Mouse (Mus musculus) lung, postnatal 14 days (tissue): ENCODE measurements around the gene Rtl5.
A peak's percentile ranks its signal among the peaks of the same experiment; 100 is the strongest.
"Not testable (repeated sequence)": the region's sequence is repeated elsewhere in the genome, so short reads cannot be mapped to it uniquely, and the experiment has no call there.

Source experiments
- DNase-seq: peaks from one replicate; pipeline ENCODE4 v3.0.0; 2021

Gene Rtl5

DNA sequence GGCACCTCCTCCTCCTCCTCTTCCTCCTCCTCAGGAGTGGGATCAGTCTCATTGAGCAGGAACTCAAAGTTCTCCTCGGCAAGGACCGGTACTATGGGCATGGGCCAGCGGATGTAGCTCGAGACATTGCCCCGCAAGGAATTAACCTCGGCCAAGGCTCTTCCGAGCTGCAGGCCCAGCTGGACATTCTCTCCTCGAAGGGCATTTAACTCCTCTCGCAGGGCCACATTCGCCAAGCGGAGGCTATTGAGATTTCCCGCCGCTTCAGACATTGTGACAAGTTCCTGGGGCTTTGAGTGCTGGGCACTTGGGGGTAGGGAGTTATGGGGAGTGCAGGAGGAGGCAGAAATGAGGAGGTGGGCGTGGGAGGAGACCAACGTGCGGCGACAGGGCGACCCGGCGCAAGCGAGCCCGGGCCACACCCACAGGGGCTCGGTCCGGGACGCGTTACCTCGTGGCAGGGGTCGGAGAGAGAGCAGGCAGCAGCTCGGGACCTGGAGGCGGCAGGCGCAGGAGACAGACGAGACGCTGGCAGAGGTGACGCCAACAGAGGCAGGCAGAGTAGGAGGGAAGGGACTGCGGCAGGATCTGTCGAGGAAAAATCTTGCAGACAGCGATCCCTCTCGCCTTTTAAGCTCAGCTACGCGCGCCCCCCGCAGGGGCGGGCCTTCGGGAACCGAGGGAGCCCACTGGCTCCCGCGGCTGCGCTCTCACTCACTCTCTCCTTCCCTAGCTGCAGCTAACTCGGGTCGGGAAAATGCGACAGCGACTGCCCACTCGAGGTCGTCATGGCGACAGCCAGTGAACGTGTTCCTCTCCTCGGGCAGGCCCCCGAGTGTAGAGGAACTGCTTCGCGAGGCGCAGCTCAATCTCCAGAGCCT is at the start of gene Rtl5:
Gene Rtl5, minus strand, starts transcription at position 714 of the 881 bp plus-strand sequence.
- DNase-seq, result peak; percentile 73

DNA sequence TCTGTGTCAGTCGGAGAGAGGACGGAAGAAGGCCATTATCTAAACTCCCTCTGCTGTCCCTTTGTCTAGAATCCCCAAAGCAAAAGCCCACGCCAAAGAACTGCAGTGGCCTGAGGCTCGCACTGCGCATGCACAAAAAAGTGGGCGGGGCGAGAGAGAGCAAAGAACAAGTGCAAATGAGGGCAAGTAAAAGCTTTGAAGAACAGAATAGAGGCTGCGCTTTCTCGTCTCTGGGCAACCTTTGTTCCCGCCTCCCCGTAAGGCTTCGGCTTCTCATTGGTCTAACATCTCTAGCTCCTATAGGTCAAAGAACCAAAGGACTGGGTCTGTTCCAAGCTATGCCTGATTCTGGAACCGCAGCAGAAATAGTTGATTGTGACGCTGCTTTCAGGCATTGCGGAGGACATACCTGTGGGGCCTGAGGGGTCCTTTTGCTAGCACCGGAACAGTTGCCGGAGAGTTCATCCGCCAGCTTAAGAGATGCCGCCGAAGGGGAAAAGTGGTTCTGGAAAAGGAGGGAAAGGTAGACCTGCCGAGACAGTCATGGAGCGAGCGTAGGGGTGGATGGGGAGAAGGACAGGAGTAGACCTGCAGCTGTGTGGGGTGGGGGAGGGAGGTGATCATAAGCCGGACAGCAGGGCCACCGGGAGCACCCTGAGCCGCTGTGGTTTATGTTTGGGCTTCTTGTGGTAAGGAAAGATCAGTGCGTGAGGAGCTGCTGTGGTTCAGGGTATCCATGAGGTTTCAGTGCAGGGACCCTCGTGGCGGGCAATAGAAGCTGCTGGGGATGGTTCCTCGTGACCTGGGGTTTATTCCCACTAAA is 48.1 kb upstream of the Rtl5 start, which contains the start of gene Pin4:
Gene Pin4, plus strand, starts transcription at position 406 of the 823 bp plus-strand sequence.
- DNase-seq, result peak; percentile 93

DNA sequence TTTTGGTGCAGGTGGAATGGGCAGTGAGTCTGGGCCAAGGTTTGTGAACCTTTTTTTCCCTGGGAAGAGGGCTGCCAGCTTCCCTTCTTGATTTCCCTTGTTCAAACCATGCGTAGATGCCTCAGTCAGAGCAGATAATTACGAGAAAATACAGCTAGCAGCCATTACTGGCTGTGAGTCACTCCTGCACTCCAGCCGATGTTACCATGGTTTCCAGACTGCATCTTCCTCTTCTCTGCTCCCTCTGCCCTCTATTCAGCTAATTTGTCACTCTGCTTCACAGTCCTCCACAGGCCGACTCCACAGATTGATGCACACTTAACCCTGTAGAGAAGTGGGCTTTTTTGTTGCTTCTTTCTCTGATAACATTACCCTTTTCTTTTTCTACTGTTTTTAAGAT is 44.6 kb upstream of the Rtl5 start:
- DNase-seq, result no peak

DNA sequence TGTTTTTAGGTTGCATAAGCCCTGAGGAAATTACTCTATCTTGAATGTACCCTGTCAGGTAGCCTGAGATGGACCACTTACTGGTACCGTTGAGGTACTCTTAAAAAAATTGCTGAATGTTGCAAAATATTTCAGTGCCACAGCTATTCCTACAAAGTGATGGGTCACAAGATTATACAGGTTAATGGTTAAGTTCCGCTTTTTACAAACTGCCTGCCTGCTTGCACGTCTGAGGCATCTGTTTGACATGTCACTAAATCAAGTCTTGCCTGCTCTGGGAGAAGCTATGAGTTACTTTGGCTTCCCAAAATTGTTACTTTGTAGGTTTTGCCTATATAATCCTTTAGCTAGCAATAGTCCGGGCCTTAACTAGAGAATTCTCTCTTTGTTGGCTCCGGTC is 38.2 kb upstream of the Rtl5 start:
- not testable (repeated sequence) for DNase-seq

DNA sequence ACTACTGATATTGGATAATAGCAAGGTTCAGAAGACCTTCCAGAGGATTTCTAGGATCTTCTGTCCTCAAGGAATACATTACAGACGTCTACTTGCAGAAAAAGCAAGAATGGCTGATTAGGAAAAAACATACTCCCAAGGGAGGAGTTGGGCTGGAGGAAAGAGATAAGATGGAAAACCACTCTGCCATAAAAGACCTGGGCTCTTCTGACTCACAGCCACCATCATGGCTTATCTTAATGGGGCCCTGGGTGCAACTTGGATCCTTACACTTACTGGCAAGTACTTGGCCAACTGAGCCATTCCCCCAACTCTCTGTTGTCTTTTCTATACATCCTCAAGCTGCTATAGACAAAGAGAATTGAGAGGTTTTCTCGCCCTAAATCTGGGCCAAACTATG is 32.7 kb upstream of the Rtl5 start:
- DNase-seq, result not testable (repeated sequence)

DNA sequence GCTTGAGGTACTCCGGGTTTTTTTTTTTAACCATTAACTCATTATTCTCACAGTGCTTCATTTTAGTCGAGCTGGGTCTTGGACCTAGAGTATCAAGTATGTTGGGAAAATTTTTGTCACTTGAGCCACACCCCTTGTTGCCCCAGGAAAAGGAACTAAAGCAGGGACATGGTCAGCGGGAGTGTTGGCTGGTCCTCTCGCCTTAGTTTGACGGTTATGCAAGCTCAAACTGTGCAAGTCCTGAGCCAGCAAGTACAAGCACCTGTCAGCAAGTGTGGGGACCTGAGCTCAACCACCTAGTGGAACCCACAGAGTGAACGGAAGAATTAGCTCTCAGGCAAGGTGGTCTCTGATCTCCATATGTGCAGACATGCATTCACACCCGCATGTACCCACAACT is 30.8 kb upstream of the Rtl5 start:
- DNase-seq, result no peak

DNA sequence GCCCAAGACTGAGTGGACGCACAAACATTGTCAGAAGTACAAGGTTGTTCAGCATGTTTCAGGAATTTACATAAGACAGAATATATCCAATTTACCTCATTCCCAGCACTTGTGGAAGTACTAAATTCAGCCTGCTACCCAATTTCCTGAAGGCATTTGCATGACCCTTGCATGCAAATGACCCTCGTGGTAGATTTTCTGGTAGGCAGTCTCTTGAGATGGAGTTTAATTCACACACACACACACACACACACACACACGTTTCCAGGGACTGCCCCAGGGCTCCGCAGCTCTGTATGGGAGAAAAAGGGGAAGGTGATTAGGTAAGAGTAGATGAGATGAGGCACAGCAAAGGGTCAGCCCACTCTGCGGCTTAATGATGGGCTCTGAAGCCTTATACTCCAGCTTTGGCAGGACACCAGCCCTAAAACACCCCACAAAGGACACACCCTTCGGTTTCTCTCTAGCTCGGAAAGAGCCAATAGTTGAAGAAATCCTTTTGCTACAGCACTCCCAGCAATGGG is 23.3 kb upstream of the Rtl5 start:
- DNase-seq, result no peak

DNA sequence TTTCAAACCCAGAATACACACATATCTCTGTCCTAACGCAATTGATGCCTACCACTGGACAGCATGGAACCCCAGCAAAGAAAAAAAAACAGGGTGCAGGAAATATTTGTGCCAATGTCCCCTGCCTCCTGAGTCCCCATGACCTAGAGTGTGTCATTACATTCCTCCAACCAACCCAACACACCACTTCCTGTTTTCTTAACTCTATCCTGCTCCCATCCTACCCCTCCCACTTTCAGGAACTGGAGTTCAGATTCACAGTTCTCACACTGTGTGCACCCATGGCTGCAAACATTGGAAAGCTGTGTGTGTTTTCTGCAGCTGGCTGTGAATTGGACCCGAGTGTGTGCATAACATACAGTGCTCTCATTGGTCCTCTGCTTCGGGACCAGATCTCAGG is 19.5 kb upstream of the Rtl5 start:
- no peak for DNase-seq

DNA sequence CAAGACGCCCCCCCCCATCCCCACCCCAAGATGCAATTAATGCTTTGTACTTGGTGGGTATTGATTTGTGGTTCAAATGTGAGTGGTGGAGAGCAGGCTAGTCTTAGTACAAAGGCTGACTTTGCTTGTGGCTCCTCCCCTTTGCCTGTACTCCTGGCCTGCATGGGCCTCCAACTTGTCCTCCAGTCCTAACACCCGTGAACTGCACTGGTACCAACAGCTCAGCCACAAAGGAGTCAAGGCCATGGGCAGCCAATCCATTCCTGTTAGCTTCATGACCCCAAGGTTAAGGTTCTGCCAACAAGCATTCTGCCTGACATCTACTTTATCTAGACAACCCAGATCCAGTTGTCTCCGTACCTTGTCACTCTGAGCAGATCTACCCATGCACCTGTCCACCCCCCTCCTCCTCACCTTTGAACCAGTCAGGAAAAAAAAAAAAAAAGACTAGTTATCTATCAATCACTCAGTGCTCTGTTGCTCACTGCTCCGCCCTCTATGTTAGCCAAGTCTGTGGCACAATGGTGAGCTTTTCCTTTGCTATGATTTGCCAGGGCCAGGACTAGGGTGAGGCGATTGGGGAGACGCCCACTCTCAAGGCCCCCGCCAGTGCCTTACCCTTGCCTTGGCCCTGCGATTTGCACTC is 14.8 kb upstream of the Rtl5 start:
- DNase-seq, result no peak

DNA sequence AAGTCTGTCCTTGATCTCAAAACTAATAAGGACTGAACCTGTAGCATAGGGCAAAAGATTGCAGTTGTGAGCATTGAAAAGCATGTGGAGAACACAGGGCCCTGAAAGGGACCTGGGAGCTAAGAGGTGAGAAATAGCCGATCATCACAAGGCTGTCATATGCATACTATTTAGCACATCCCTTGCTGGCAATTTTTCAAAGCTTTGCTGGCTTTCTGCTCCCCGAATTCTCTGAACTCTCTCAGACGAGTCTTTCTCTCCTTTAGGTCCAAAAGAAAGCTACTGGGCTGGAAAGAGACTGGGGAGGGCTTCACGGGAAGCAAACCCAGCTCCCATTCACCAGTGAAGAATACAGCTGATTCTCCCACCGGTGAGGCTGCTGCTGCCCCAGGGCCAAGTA is 11.2 kb upstream of the Rtl5 start:
- DNase-seq, result no peak

DNA sequence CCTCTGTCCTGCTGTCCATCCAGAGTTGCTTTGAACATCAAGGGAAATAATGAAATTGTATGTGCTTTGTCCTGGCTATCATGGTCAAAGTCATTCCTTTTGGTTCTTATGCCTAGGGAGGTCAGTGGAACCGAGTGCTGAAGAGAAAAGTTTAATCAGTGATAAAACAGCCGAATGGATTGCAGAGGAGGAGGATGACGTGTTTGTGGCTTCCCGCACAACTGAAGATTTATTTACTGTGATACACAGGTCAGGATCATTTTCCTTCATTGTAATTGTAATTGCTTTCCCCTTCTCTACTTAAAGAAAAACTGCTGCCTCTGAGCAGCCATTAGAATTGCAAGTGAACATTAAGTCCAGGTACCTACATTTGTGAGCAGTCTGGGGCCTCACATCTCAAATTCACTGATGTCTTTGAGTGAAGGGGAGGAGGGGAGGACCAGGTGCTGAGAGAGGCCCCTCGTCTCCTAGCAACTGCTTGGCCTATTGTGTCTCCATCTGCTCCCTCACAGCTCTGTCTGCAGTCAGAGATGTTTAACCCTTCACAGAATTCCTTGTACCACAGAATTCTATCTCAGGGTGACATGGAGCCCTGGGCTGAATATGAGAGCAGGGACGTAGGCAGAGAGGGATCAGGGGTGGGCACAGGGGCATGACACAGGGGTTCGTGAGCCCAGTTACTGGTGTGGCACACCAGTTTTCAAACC is 10.6 kb upstream of the Rtl5 start:
- no peak for DNase-seq

DNA sequence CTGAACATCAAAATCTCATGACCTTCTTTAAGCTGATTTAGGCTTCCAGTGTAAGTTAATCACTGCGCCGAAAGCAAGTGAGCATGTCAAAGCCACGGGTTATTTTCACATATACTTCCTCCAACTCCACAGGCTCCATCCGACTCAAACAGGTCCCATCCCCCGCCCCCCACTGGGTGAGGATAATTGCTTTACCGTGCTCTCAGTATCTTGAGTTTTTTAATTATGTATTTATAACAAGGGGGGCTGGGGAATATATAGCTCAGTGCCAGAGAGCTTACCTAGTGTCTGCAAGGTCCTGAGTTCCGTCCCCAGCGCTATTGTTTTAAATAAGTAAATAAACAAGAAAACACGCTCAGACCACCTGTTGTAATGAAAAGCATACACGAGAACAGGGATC is 10.0 kb upstream of the Rtl5 start:
- DNase-seq, result no peak

DNA sequence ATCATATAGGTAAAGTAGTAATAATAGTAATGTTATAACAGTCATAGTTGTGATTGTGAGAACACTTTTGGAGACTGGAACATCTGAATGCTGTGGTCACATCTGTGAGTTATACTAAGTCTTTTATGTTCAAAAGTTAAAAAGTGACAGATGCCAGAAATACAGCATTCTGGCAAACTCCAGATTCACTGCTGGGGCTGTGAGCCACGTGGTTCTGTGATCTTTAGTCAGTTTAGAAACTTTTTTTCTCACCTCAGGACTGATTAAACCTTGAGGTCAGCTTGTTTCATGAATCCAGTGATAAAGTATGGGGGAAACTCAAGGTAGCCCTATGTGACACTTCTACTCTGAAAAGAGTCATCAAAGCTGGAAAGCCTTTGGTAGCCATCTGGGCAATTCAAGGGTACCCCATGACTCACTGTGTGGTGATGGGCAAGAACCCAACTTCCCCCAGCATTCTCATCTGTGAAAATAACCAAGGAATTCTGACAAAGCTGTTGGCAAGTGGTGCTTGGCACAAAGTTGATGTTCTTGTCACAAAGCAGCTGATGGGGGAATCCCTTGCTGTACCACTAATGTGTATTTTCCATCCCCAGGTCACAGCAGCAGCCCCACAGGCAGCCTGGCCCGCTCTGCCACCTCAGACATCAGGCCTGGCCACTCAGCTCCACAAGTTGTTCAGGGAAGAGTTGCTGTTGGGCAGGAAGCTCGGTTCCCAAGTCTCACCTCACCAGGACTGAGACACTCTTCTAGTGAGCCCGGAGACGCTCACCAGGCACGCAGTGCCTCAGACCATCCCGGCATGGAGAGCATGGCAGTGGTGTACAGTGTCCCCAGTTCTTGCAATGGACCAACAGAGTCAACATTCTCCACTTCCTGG is 6.0 kb upstream of the Rtl5 start:
- no peak for DNase-seq

DNA sequence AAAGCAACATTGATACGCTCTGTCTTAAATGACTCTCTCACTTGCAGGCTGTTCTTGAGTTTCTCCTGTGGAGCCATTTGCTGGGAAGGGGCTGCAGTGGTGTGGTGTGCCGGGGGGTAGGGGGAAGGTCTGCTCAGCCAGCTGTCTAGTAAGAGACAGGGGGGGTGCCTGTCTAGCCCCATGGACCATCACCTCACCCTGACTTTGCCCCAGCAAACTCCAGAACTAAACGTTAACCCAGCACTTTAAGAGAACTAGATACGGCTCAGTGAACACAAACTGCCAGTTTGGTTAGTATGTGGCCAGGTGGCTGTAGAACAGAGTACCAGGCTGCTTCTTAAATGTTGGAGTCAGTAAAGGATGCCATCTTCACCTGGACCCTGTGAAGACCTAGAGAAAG is 4.1 kb upstream of the Rtl5 start:
- DNase-seq, result no peak

DNA sequence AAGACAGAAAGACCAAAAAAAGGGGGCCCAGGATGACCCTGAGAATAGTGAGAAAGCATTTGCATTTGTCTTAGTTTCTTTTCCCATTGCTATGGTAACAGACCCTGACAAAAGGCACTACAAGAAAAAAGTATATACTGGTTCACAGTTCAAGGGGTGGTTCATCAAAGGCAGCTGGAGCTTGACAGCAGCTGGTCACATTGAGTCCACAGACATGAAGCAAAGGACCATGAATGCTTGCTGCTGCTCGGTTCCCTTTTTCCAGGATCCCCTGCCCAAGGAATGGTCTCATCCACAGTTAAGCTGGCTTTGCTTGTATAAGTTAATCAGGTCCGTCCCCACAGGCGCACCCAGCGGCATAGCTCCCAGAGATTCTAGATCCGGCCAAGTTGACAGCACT is 3.3 kb upstream of the Rtl5 start:
- DNase-seq, result no peak

DNA sequence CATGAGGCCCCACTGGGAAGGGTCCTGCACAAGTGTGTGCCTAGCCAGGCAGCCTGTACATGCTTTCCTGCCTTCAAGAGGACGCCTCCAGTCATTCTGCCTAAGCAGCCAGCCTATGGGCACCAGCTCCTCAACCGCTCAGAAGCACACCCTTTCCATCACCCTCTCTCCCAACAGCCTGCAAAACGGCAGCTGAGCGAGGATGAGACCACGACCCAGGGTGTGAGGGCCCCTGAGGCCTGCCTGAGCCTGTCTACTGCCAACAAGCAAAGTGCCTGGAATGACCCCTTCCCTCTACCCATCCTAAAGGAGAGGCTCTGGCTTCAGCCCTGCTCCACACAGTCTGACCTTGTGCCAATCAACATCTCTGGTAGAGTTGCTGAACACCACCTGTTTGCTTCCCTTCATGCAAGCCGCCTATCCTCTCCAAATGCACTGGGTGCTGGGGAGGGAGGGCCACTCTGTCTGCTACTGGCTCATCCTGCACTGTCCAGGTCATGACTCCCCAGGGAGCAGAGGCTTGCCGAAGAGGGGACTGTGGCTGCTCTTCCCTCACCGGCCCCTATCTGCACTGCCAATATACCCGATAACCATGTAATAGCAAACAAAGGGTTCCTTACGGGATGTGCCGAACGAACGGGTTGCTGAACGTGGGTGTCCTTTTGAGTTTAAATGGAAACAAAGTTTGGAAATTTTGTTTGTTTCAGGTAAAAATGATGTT is 2.7 kb upstream of the Rtl5 start:
- DNase-seq, result no peak

DNA sequence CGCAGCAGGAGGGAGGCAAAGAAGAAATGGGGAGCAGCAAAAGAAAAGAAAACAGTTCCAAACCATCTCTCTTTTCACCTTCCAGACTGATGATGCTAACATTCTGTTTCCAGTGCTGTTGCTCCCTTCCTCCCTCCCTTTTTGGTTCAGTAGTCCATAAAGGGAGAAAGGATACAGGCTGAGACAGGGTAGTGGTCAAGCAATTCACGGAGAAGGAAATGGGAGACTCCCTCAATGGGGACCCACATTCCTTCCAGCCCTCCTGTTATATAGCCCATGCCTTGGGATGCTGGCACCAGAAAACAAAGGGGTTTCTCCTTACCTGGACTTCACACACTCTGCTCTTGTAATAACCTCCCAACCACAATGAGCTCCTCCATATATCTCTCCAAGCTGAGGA is 413 bp upstream of the Rtl5 start:
- no peak for DNase-seq

DNA sequence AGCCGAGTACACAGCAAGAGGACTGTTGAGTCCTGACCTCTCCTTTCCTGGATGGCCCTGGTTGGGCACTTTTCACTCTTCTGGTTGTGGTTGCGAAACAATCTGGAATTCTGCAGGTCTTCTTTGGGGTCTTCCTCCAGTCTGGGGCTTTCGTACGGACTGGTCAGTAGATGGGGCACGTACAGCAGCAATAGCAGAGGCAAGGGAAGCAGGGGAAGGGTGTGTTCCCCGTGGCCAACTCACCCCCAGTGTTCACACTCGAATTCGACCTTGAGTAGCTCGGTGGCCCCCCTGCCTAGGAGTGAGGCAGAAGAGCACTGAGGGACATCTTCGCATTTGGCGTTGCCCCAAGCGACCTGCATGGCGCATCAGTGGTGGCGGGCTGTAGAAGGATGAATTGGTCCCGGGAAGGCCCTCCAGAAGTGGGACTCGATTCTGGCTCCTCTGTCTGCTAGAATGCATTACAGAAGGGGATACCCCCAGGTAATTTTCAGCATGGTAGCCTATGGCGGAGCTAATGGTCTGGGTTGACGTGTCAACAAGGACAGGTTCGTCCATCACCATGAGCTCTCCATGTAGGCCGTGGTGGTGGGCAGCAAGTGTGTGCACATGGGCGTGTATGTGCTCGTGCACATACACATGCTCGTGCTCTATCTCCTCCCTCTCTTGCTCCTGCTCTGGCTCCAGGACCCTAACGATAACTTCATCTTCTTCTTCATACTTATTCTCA is 2.1 kb downstream of the Rtl5 start:
- DNase-seq, result no peak

DNA sequence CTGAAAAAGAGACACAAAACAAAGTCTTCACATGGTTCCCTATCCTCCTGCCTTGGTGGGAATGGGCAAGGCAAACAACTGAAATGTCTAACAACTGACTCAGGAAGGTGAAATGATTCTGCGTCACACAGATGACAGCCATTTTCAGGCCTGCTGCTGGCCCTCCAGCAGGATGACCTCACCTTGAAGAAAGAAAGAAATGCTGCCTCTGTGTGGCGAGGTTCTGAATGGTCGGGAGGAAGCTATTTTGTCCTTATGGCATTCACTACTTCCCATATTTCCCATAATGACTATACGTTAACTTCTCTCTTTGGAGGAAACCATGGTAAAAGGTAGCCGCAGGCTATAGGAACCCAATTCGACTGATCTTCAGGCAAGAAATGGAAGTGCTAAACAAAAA is 4.0 kb downstream of the Rtl5 start:
- DNase-seq, result no peak

DNA sequence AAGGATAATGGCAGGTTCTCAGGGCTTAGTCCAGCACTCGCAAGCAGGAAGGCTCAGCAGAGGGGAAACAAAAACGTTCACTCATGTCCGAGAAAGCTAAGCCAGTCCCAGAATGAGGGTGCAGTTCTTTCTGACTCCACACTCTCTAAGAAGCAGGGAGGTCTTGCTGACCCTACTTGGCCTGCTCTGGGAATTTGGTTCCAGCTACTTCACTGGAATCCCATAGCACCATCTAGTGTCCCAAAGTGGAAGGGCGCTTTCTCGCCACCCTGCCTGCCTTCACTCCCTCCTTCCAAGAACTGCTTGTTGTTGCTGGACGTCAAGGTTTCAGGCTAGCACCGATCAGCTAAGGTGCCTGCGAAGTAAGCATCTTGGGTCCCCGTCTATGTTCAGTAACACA is 5.0 kb downstream of the Rtl5 start:
- DNase-seq, result peak; percentile 78
